Mouse (Mus musculus) heart, adult 9 months (tissue): ENCODE results near the gene Fcrls.

ENCODE experiments used
- DNase-seq, 2 experiments: peaks; one replicate each; pipeline ENCODE4 v3.0.0; 2022; ENCODE audit warnings: low spot score in 2 of 2

Gene Fcrls

DNA sequence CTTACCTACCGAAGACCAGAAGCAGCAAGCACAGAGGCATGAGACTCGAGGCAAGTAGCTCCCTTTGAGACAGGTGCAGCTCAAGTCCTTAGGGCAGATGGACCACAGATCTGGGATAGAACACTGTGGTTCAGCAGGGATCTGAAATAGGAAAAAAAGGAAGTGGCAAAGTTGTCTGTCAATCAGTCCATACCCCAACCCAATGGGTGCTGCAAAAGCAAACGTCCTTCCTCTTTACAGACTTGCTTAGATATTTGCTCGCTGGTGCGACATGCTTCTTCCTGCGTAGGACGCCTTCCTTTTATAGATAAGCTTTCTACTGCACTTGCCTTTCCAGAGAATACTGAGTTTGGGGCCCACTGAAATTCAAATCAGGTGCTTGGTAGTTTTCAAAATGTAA lies at the start of gene Fcrls:
Gene Fcrls (minus strand): TSS at position 303 of the 400 bp plus-strand sequence.
- peak; percentile 7 to 23 for DNase-seq

DNA sequence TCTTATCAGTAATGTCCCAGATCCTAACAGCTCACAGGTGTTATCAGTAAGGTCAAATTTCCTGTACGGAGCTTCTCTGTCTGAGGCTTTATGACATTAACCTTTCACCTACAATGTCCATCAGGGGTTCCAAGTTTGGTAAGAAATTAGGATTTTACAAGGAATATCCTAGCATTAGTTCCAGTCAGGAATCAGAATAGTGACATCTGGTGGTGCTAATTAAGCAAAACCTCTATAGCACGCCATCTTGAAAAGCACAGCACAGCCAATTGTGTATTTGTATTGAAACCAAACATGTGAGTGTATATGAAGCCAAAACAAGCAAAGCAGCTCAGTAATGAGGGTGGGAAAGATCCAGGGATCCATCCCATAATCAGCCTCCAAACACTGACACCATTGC lies 46.4 kb upstream of the Fcrls start:
- DNase-seq: no peak

- DNase-seq: peak in 1 of 2 experiments; percentile 5
Measured at GRCm38 (mm10) chr3:87299901-87300300, 36.4 kb upstream of the Fcrls start.

GRCm38 (mm10) chr3:87274372-87274771 lies 10.8 kb upstream of the Fcrls start:
- peak in 1 of 2 experiments; percentile 22 for DNase-seq

DNA sequence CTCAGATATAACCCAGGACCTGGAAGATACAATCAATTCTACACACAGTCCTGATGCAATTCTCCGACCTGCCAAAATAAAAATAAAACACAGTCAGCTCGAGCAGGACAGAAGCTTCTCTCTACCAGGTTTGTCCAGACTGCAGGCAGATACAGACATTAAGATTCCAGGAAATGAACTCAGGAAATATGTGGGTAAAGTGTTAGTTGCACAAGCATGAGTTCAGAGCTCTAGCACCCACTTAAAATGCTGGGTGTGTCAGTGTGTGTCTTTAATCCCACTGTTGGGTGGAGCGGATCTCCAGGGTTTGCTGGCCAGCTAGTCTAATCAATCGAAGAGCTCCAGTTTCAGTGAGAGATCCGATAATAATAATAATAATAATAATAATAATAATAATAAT lies 3.0 kb upstream of the Fcrls start:
- no peak for DNase-seq

GRCm38 (mm10) chr3:87255239-87255638 lies 8.3 kb downstream of the Fcrls start:
- peak; percentile 5 to 21 for DNase-seq

GRCm38 (mm10) chr3:87249571-87249970 lies 14.0 kb downstream of the Fcrls start:
- no peak for DNase-seq

DNA sequence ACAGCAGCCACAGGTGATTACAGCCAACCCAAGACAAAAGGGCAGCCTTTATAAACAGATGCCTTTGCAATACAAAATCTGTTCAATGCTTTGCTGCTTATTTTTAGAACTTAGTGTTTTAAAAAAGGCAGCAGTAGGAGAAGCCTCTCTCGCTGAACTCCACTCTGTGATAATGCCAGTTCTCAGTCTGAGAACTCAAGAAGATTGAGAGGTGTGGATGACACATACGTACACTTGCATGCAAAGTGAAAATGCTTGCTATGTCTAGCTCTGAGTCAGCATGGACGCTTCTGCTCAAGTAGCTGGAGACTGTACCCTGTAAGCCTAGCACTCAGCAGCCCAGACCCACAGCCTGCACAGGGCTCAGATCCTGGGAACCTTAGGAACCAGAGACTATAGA lies 16.2 kb downstream of the Fcrls start:
- no peak for DNase-seq

DNA sequence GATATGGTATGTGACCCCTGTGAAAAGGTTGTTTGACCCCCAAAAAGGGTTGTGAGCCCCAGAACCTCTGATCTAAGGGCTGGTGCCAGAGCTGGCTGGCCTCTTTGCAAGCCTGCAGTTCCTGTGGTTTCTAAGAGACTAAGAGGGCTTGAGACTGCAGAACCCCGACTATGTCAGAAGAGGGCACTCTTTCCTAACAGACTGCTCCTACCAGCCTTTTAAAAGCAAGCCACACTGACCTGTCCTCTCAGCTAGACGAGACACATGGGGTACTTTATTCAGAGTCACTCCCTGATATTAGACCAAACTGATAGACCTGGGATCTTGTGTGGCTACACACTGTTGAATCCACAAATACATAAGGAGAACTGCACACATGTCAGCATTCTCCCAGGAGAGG lies 19.9 kb downstream of the Fcrls start:
- DNase-seq: peak; percentile 8 to 26

GRCm38 (mm10) chr3:87240909-87241308 lies 22.6 kb downstream of the Fcrls start:
- DNase-seq: no peak

DNA sequence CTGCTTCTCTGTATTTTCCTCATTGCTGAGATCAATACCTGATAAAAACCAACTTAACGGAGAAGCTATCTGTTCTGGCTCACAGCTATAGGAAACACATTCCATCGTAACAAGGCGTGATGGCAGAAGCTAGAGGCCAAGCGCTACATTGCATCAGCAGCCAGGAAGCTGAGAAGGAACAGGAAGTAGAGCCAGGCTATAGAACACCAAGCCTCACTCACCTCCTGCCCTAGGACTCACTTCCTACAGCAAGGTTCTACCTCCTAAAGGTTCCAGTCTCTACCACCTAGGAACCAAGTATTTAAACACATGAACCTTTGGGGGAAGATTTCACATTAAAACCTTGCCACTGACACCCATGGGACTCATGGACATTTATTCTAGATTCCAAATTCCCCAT lies 39.9 kb downstream of the Fcrls start:
- no peak for DNase-seq

DNA sequence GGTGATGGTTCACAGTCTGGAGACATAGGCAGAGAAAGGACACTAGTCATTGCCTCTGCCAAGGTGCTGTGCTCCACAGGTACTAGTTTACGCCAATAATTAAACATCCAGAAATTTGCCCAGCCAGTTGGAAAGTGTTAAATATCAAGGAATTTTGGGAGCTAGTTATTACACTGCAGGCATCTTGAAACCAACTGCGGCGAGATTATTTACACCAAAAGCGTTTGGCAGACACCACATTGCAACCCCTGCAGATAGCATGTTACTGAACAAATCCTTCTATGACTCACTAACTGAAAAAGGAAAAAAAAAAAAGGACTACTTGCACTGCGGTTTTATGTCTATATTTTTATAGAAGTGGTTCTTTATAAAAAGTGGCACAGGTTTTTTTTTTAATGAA lies 41.2 kb downstream of the Fcrls start:
- DNase-seq: no peak

DNA sequence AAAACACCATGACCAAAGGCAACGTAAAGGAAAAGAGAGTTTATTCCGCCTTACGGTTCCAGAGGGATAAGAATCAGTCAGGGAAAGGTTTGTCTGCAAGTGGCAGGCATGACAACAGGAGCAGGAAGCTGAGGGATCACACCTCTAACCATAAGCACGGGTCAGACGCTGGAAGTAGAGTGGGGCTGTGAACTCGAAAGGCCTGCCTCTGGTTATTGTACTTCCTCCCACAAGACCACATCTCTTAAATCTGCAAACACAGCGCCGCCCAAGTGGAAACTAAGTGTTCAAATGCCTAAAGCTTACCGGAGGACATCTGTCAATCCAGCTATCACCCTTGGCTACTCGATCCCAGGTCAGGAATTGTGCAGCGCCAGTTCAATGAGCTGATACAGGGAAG lies 48.4 kb downstream of the Fcrls start:
- no peak for DNase-seq

GRCm38 (mm10) chr3:87214221-87214864 lies 49.2 kb downstream of the Fcrls start:
- no peak for DNase-seq

- no peak for DNase-seq
Measured at GRCm38 (mm10) chr3:87206336-87207075, 57.0 kb downstream of the Fcrls start.
